Mouse (Mus musculus): Measurements from ENCODE around the gene Lgr4. TPM values are rescaled to one million over a fixed set of nuclear protein-coding genes. Genes with fewer than 3 reads are reported as not detected.

Lgr4 gene
- polyA plus RNA-seq, 1 experiment = 6.7 TPM

GRCm38 (mm10) chr2:109953048-109953717 lies 35.7 kb downstream of the Lgr4 start:
- TF ChIP-seq CEBPB (IDR thresholded peaks at IDR 0.05; ENCODE audit: low read depth) = no peak
- no peak for TF ChIP-seq MYOG (IDR thresholded peaks at IDR 0.05; ENCODE audit: control insufficient read depth, extremely low read depth, insufficient read length)
- no peak for TF ChIP-seq MAX (IDR thresholded peaks at IDR 0.05)
- TF ChIP-seq USF1 (IDR thresholded peaks at IDR 0.05; ENCODE audit: low read depth) = no peak
- no peak for TF ChIP-seq MYOD1 (IDR thresholded peaks at IDR 0.05; ENCODE audit: control insufficient read depth, insufficient read length, low read depth)
- no peak overlapping the region for H3ac ChIP-seq (ENCODE audit: control insufficient read depth, insufficient read length, low read depth)
- H3K79me3 ChIP-seq (ENCODE audit: low read depth) = peaks cover 13% of the 10 kb centered on the region
- no peaks in the 10 kb centered on the region for H3K27me3 ChIP-seq (ENCODE audit: control insufficient read depth, insufficient read depth, insufficient read length)
- no peaks in the 10 kb centered on the region for H3K36me3 ChIP-seq (ENCODE audit: control insufficient read depth, insufficient read depth)
- H3K4me3 ChIP-seq (ENCODE audit: insufficient read depth, poor library complexity, severe bottlenecking) = no peak overlapping the region
- H3K79me2 ChIP-seq (ENCODE audit: control insufficient read depth, insufficient read depth) = peaks cover 26% of the 10 kb centered on the region

- H3ac ChIP-seq (ENCODE audit: control insufficient read depth, insufficient read length, low read depth) = no peak overlapping the region
- TF ChIP-seq CEBPB (IDR thresholded peaks at IDR 0.05; ENCODE audit: low read depth) = no peak
- TF ChIP-seq USF1 (IDR thresholded peaks at IDR 0.05; ENCODE audit: low read depth) = no peak
- no peak for TF ChIP-seq FOSL1 (IDR thresholded peaks at IDR 0.05; ENCODE audit: insufficient read depth, low read length, poor library complexity, severe bottlenecking)
- no peak for TF ChIP-seq MYOD1 (IDR thresholded peaks at IDR 0.05; ENCODE audit: control insufficient read depth, insufficient read length, low read depth)
- TF ChIP-seq MYOG (IDR thresholded peaks at IDR 0.05; ENCODE audit: control insufficient read depth, extremely low read depth, insufficient read length) = no peak
- no peak for TF ChIP-seq CTCF (IDR thresholded peaks at IDR 0.05; ENCODE audit: control insufficient read depth, insufficient read depth, insufficient read length)
- TF ChIP-seq MAX (IDR thresholded peaks at IDR 0.05) = no peak
These were observed 36.4 kb downstream of the Lgr4 start for GRCm38 (mm10) chr2:109953893-109954292.

GRCm38 (mm10) chr2:109955060-109955459 lies 37.6 kb downstream of the Lgr4 start:
- H3K4me3 ChIP-seq (ENCODE audit: insufficient read depth, poor library complexity, severe bottlenecking) = no peak overlapping the region
- no peaks in the 10 kb centered on the region for H3K36me3 ChIP-seq (ENCODE audit: control insufficient read depth, insufficient read depth)
- peaks cover 10% of the 10 kb centered on the region for H3K79me3 ChIP-seq (ENCODE audit: low read depth)
- no peaks in the 10 kb centered on the region for H3K27me3 ChIP-seq (ENCODE audit: control insufficient read depth, insufficient read depth, insufficient read length)
- H3ac ChIP-seq (ENCODE audit: control insufficient read depth, insufficient read length, low read depth) = no peak overlapping the region
- peaks cover 21% of the 10 kb centered on the region for H3K79me2 ChIP-seq (ENCODE audit: control insufficient read depth, insufficient read depth)
- no peak for TF ChIP-seq MAX (IDR thresholded peaks at IDR 0.05)
- no peak for TF ChIP-seq CTCF (IDR thresholded peaks at IDR 0.05; ENCODE audit: control insufficient read depth, insufficient read depth, insufficient read length)
- TF ChIP-seq FOSL1 (IDR thresholded peaks at IDR 0.05; ENCODE audit: insufficient read depth, low read length, poor library complexity, severe bottlenecking) = no peak
- TF ChIP-seq MYOG (IDR thresholded peaks at IDR 0.05; ENCODE audit: control insufficient read depth, extremely low read depth, insufficient read length) = no peak
- no peak for TF ChIP-seq CEBPB (IDR thresholded peaks at IDR 0.05; ENCODE audit: low read depth)
- TF ChIP-seq MYOD1 (IDR thresholded peaks at IDR 0.05; ENCODE audit: control insufficient read depth, insufficient read length, low read depth) = no peak
- no peak for TF ChIP-seq USF1 (IDR thresholded peaks at IDR 0.05; ENCODE audit: low read depth)

More at GRCm38 (mm10) chr2:109953893-109954292, 36.4 kb downstream of the Lgr4 start:
- Histone ChIP-seq H3K79me2 (ENCODE audit: control insufficient read depth, insufficient read depth) (peaks cover 27% of the 10 kb centered on the region), H3K27me3 (ENCODE audit: control insufficient read depth, insufficient read depth, insufficient read length) (no peaks in the 10 kb centered on the region), H3K79me3 (ENCODE audit: low read depth) (peaks cover 13% of the 10 kb centered on the region), H3K36me3 (ENCODE audit: control insufficient read depth, insufficient read depth) (no peaks in the 10 kb centered on the region), H3K4me3 (ENCODE audit: insufficient read depth, poor library complexity, severe bottlenecking) (no peak overlapping the region)

GRCm38 (mm10) chr2:109955910-109956309 lies 38.5 kb downstream of the Lgr4 start:
- Histone ChIP-seq H3K27me3 (ENCODE audit: control insufficient read depth, insufficient read depth, insufficient read length) (no peaks in the 10 kb centered on the region), H3K4me3 (ENCODE audit: insufficient read depth, poor library complexity, severe bottlenecking) (no peak overlapping the region), H3K79me3 (ENCODE audit: low read depth) (peaks cover 12% of the 10 kb centered on the region), H3K36me3 (ENCODE audit: control insufficient read depth, insufficient read depth) (no peaks in the 10 kb centered on the region), H3K79me2 (ENCODE audit: control insufficient read depth, insufficient read depth) (peaks cover 19% of the 10 kb centered on the region), H3ac (ENCODE audit: control insufficient read depth, insufficient read length, low read depth) (no peak overlapping the region)
- no peak for TF ChIP-seq USF1 (IDR thresholded peaks at IDR 0.05; ENCODE audit: low read depth)
- no peak for TF ChIP-seq MYOD1 (IDR thresholded peaks at IDR 0.05; ENCODE audit: control insufficient read depth, insufficient read length, low read depth)
- no peak for TF ChIP-seq CEBPB (IDR thresholded peaks at IDR 0.05; ENCODE audit: low read depth)
- no peak for TF ChIP-seq CTCF (IDR thresholded peaks at IDR 0.05; ENCODE audit: control insufficient read depth, insufficient read depth, insufficient read length)
- TF ChIP-seq FOSL1 (IDR thresholded peaks at IDR 0.05; ENCODE audit: insufficient read depth, low read length, poor library complexity, severe bottlenecking) = no peak
- no peak for TF ChIP-seq MYOG (IDR thresholded peaks at IDR 0.05; ENCODE audit: control insufficient read depth, extremely low read depth, insufficient read length)
- no peak for TF ChIP-seq MAX (IDR thresholded peaks at IDR 0.05)

- H3K79me3 ChIP-seq (ENCODE audit: low read depth) = peaks cover 12% of the 10 kb centered on the region
- H3K27me3 ChIP-seq (ENCODE audit: control insufficient read depth, insufficient read depth, insufficient read length) = no peaks in the 10 kb centered on the region
- no peak for TF ChIP-seq CTCF (IDR thresholded peaks at IDR 0.05; ENCODE audit: control insufficient read depth, insufficient read depth, insufficient read length)
- TF ChIP-seq USF1 (IDR thresholded peaks at IDR 0.05; ENCODE audit: low read depth) = no peak
- no peak for TF ChIP-seq FOSL1 (IDR thresholded peaks at IDR 0.05; ENCODE audit: insufficient read depth, low read length, poor library complexity, severe bottlenecking)
- no peak for TF ChIP-seq MAX (IDR thresholded peaks at IDR 0.05)
- no peak for TF ChIP-seq MYOD1 (IDR thresholded peaks at IDR 0.05; ENCODE audit: control insufficient read depth, insufficient read length, low read depth)
- no peak for TF ChIP-seq CEBPB (IDR thresholded peaks at IDR 0.05; ENCODE audit: low read depth)
- no peak for TF ChIP-seq MYOG (IDR thresholded peaks at IDR 0.05; ENCODE audit: control insufficient read depth, extremely low read depth, insufficient read length)
- peaks cover 27% of the 10 kb centered on the region for H3K79me2 ChIP-seq (ENCODE audit: control insufficient read depth, insufficient read depth)
- no peak overlapping the region for H3ac ChIP-seq (ENCODE audit: control insufficient read depth, insufficient read length, low read depth)
- H3K36me3 ChIP-seq (ENCODE audit: control insufficient read depth, insufficient read depth) = no peaks in the 10 kb centered on the region
- H3K4me3 ChIP-seq (ENCODE audit: insufficient read depth, poor library complexity, severe bottlenecking) = no peak overlapping the region
These were observed 39.3 kb downstream of the Lgr4 start for GRCm38 (mm10) chr2:109956785-109957184.
